Mouse (Mus musculus) ES-Bruce4 (cell line): ENCODE measurements around the gene Fam196b.

Source experiments
- CTCF ChIP-seq: IDR thresholded peaks from one replicate; pipeline ENCODE4 v1.8.1; 2011; ENCODE audit warnings: low read depth, low read length
- EP300 ChIP-seq: IDR thresholded peaks from 2 replicates; pipeline ENCODE4 v1.6.1; 2011; ENCODE audit warnings: low read depth, low read length; ENCODE audit not compliant: insufficient read depth
- POLR2A ChIP-seq: IDR thresholded peaks from one replicate; pipeline ENCODE4 v1.8.1; 2011; ENCODE audit warnings: low read length; ENCODE audit not compliant: insufficient read depth

GRCm38 (mm10) chr11:34349453-34350056 lies 34.9 kb downstream of the Fam196b start:
- TF ChIP-seq EP300, result no peak
- TF ChIP-seq CTCF, result no peak
- no peak for TF ChIP-seq POLR2A
